8 mouse cellular contexts compared by ENCODE assay signal in the genomic region with DNA sequence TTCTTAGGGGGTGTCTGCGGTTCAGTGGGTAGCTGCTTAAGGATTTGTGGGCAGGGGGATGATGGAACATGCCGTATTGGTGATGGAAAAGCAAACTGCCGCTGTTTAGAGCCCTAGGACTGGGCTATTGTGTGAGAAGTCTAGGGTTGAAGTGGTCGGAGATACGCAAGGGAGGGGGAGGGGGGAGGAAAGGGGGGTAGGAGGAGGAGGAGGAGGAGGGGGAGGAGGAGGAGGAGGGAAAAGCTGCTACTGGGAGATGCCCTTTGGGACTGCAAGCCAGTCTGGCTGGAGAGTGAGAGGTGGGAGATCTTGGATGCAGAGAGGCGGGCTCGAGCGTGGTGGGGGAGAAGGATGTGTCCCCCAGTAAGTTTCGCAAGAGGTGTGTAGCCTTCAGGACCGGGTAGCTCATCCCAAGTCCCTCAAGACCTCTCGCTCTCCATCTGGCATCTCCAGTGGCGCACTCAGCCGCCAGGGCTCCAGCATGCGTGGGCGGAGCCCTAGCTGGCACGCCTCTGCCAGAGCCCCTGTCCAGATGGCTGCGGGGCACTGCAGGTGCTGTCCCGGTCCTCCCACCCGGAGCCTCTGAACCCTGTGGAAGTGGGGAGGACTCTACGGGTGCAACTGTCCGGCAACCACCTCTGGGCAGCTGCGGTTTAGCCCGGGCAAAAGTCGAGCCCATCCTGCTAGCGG. TPM values are rescaled to one million over a fixed set of nuclear protein-coding genes. Genes with fewer than 3 reads are reported as not detected.
DNase-seq lines count a peak whose midpoint lies in the region; ATAC-seq and TF ChIP-seq lines count a peak whose summit lies in the region.

No protein-coding gene starts in this region.

- DNase-seq in heart, adult 18-20 months = peak; percentile 43 to 59
- DNase-seq in heart, postnatal 25 days (ENCODE audit: low spot score) = no peak
- DNase-seq in embryo, embryonic 11 days = peak; percentile 76
- peak; percentile 61 to 65 for DNase-seq in heart, adult 2 months
- peak; percentile 44 for DNase-seq in liver, embryonic 11.5 days (ENCODE audit: low spot score)
- peak; percentile 81 for DNase-seq in neural tube, embryonic 11.5 days (ENCODE audit: low spot score)
- peak; percentile 50 for DNase-seq in thymus, postnatal 4 days

- no peaks in the 10 kb centered on the region for H3K9me3 ChIP-seq in kidney, embryonic 16.5 days (ENCODE audit: low read length)
- H3K9me3 ChIP-seq in liver, embryonic 11.5 days (ENCODE audit: control insufficient read depth, low read length) = no peaks in the 10 kb centered on the region
- H3K9me3 ChIP-seq in neural tube, embryonic 11.5 days (ENCODE audit: control insufficient read depth, low read length) = no peaks in the 10 kb centered on the region

- H3K4me3 ChIP-seq in heart, adult 2 months = peak overlapping the region; percentile 45
- peak overlapping the region; percentile 49 for H3K4me3 ChIP-seq in kidney, embryonic 16.5 days (ENCODE audit: low read length)
- peak overlapping the region; percentile 44 for H3K4me3 ChIP-seq in liver, embryonic 11.5 days (ENCODE audit: low read depth, low read length)
- H3K4me3 ChIP-seq in neural tube, embryonic 11.5 days (ENCODE audit: low read depth, low read length) = peak overlapping the region; percentile 53

- under 1% methylated on average over 25 of the region's 25 CpGs for WGBS in heart, adult 2 months
- WGBS in kidney, embryonic 16.5 days = 1% methylated on average over 21 of the region's 25 CpGs
- 2% methylated on average over 24 of the region's 25 CpGs for WGBS in liver, embryonic 11.5 days
- WGBS in neural tube, embryonic 11.5 days = under 1% methylated on average over 23 of the region's 25 CpGs

- H3K79me2 ChIP-seq in heart, adult 2 months (replicated peaks; ENCODE audit: control insufficient read depth, insufficient read depth, low read length) = no peaks in the 10 kb centered on the region

- TF ChIP-seq CTCF in heart, adult 2 months (IDR thresholded peaks at IDR 0.05) = peak; percentile 31

- peak overlapping the region; percentile 47; the same call in 1 of the 2 replicates for H3K27ac ChIP-seq in heart, adult 2 months
- H3K27ac ChIP-seq in kidney, embryonic 16.5 days (ENCODE audit: low read length) = no peak overlapping the region
- no peak overlapping the region for H3K27ac ChIP-seq in liver, embryonic 11.5 days (ENCODE audit: low read depth, low read length)
- peak overlapping the region; percentile 98 for H3K27ac ChIP-seq in neural tube, embryonic 11.5 days (ENCODE audit: low read depth, low read length)

- no peak for TF ChIP-seq POLR2A in heart, adult 2 months (IDR thresholded peaks at IDR 0.05; ENCODE audit: insufficient read depth, low read depth, low read length)

- H3K9ac ChIP-seq in heart, adult 2 months (ENCODE audit: low read depth, low read length) = peak overlapping the region; percentile 50
- H3K9ac ChIP-seq in kidney, embryonic 16.5 days (replicated peaks; ENCODE audit: low read length) = peak overlapping the region; percentile 48; the same call in 1 of the 2 replicates
- H3K9ac ChIP-seq in liver, embryonic 11.5 days (ENCODE audit: low read depth, low read length) = no peak overlapping the region
- peak overlapping the region; percentile 78 for H3K9ac ChIP-seq in neural tube, embryonic 11.5 days (ENCODE audit: low read length)

- intact Hi-C loops in heart, postnatal 25 days (cut with DNase I) = loop anchor here (5.0 kb wide), 2 partner anchors 40 to 85 kb away; no protein-coding TSS in a partner anchor
- intact Hi-C loops in heart, adult 2 months (cut with DNase I) = loop anchor here (5.0 kb wide), 1 partner anchor 45 kb away; no protein-coding TSS in a partner anchor

- peak; percentile 69 for ATAC-seq in kidney, embryonic 16.5 days (ENCODE audit: low FRiP score, low TSS enrichment)
- no peak; the same call in 1 of the 2 replicates for ATAC-seq in liver, embryonic 11.5 days (replicated peaks; ENCODE audit: low FRiP score)
- ATAC-seq in neural tube, embryonic 11.5 days (ENCODE audit: insufficient read depth, low FRiP score, low TSS enrichment) = peak; percentile 64

- H3K4me2 ChIP-seq in kidney, embryonic 16.5 days (replicated peaks; ENCODE audit: low read depth, low read length) = peak overlapping the region; percentile 72
- H3K4me2 ChIP-seq in liver, embryonic 11.5 days = peak overlapping the region; percentile 73
- peak overlapping the region; percentile 80 for H3K4me2 ChIP-seq in neural tube, embryonic 11.5 days (ENCODE audit: low read depth)

- no peak for TF ChIP-seq EP300 in heart, adult 2 months (IDR thresholded peaks at IDR 0.05; ENCODE audit: insufficient read depth, low read depth, low read length)

- H3K36me3 ChIP-seq in heart, adult 2 months (ENCODE audit: control insufficient read depth, insufficient read depth, low read length) = no peaks in the 10 kb centered on the region
- no peaks in the 10 kb centered on the region for H3K36me3 ChIP-seq in kidney, embryonic 16.5 days (ENCODE audit: insufficient read depth, low read length)
- no peaks in the 10 kb centered on the region for H3K36me3 ChIP-seq in liver, embryonic 11.5 days (ENCODE audit: control insufficient read depth, insufficient read depth, low read length)
- no peaks in the 10 kb centered on the region for H3K36me3 ChIP-seq in neural tube, embryonic 11.5 days (ENCODE audit: control insufficient read depth, insufficient read depth, low read length)

- H3K4me1 ChIP-seq in heart, adult 2 months (ENCODE audit: control insufficient read depth, insufficient read depth, low read length) = 0 out of 2 replicates have a peak, but pooled peaks cover 1% of the 10 kb centered on the region
- peaks cover 22% of the 10 kb centered on the region for H3K4me1 ChIP-seq in kidney, embryonic 16.5 days (ENCODE audit: insufficient read depth, low read length)
- peaks cover 11% of the 10 kb centered on the region; the same call in 1 of the 2 replicates for H3K4me1 ChIP-seq in liver, embryonic 11.5 days (replicated peaks; ENCODE audit: control insufficient read depth, insufficient read depth, low read length)
- H3K4me1 ChIP-seq in neural tube, embryonic 11.5 days (ENCODE audit: control insufficient read depth, insufficient read depth, low read length) = peaks cover 19% of the 10 kb centered on the region

- H3K27me3 ChIP-seq in heart, adult 2 months (ENCODE audit: control insufficient read depth, insufficient read depth, low read length) = no peaks in the 10 kb centered on the region
- H3K27me3 ChIP-seq in kidney, embryonic 16.5 days (ENCODE audit: insufficient read depth, low read length) = peaks cover 21% of the 10 kb centered on the region
- H3K27me3 ChIP-seq in liver, embryonic 11.5 days (replicated peaks; ENCODE audit: control insufficient read depth, insufficient read depth, low read length) = peaks cover 34% of the 10 kb centered on the region
- 0 out of 2 replicates have a peak, but pooled peaks cover 2% of the 10 kb centered on the region for H3K27me3 ChIP-seq in neural tube, embryonic 11.5 days (ENCODE audit: control insufficient read depth, insufficient read depth, low read length)

RNA-seq across cellular contexts. Expression of gene Plekha6, which starts 18.2 kb away (rescaled TPM):
- 10 to 100 TPM; 40.5 to 47.7 TPM for total RNA-seq in heart, adult 18-20 months (2021)
- total RNA-seq in heart, postnatal 25 days (2021) = 10 to 100 TPM; 66.5 to 77.1 TPM
- 10 to 100 TPM; 51.0 to 67.5 TPM for total RNA-seq in heart, adult 2 months (2021)
- polyA plus RNA-seq in heart, adult 2 months (2012; rRNA removed) = 55.2 and 81.4 TPM in 2 replicates
- polyA plus RNA-seq in kidney, embryonic 16.5 days (2015; fragmentation: Nextera tagmentation; extraction: Ambion mirVana) = 8.5 and 9.7 TPM in 2 replicates
- polyA plus RNA-seq in liver, embryonic 11.5 days (2014; fragmentation: Nextera tagmentation; extraction: Ambion mirVana) = 4.1 and 4.3 TPM in 2 replicates
- polyA plus RNA-seq in neural tube, embryonic 11.5 days (2014; fragmentation: Nextera tagmentation; extraction: Ambion mirVana) = 12.5 and 15.2 TPM in 2 replicates

RNA-seq across cellular contexts. Expression of gene Ppp1r15b, which starts 51.2 kb away (rescaled TPM):
- total RNA-seq in heart, adult 18-20 months (2021) = 10 to 100 TPM; 21.6 to 23.1 TPM
- total RNA-seq in heart, postnatal 25 days (2021) = 10 to 100 TPM; 22.1 to 27.3 TPM
- total RNA-seq in heart, adult 2 months (2021) = 10 to 100 TPM; 21.5 to 22.8 TPM
- 8.6 and 12.8 TPM in 2 replicates for polyA plus RNA-seq in heart, adult 2 months (2012; rRNA removed)
- 45.7 and 47.7 TPM in 2 replicates for polyA plus RNA-seq in kidney, embryonic 16.5 days (2015; fragmentation: Nextera tagmentation; extraction: Ambion mirVana)
- polyA plus RNA-seq in liver, embryonic 11.5 days (2014; fragmentation: Nextera tagmentation; extraction: Ambion mirVana) = 89.0 and 95.4 TPM in 2 replicates
- polyA plus RNA-seq in neural tube, embryonic 11.5 days (2014; fragmentation: Nextera tagmentation; extraction: Ambion mirVana) = 55.3 and 57.6 TPM in 2 replicates

Comparison
In these comparisons a context has a peak if more than half of its experiments do, and no peak if none do; other contexts are left out.
1. H3K27ac ChIP-seq: peak in heart, adult 2 months (single experiment) and neural tube, embryonic 11.5 days (single experiment); none in kidney, embryonic 16.5 days (single experiment) and liver, embryonic 11.5 days (single experiment).
2. Peak in every context shown above with its lines, with median percentiles within 50 percentile points of each other: H3K4me3 ChIP-seq and H3K4me2 ChIP-seq.